Mouse (Mus musculus) MEL (cell line): ENCODE data around the gene Eif4e2. TPM values are rescaled to one million over a fixed set of nuclear protein-coding genes. Genes with fewer than 3 reads are reported as not detected.

Experiments used
- DNase-seq: peaks from one replicate; pipeline ENCODE4 v3.0.0; 2011; ENCODE audit warnings: low read depth, low spot score
- H3K27ac ChIP-seq: 2 replicates; pipeline ENCODE4 v1.5.1; 2012; ENCODE audit warnings: low read depth, mild to moderate bottlenecking, control low read depth, low read length, moderate library complexity; ENCODE audit not compliant: control insufficient read depth
- H3K27me3 ChIP-seq, 2 experiments: fragments of 150-350 bp in 1 of 2; sonication (generic) in 1 of 2; 2 replicates each; pipeline ENCODE4 v1.6.1; 2012; ENCODE audit warnings: low read length in 2 of 2, mild to moderate bottlenecking in 2 of 2, improper control_type of control experiment in 1 of 2, moderate library complexity in 1 of 2; ENCODE audit not compliant: insufficient read depth in 2 of 2, control insufficient read depth in 1 of 2
- H3K36me3 ChIP-seq, 2 experiments: 2 replicates each; pipeline ENCODE4 v1.6.1; 2012 to 2014; ENCODE audit warnings: low read length in 2 of 2, improper control_type of control experiment in 1 of 2, inconsistent platforms in 1 of 2, mild to moderate bottlenecking in 1 of 2; ENCODE audit not compliant: insufficient read depth in 2 of 2, control insufficient read depth in 1 of 2
- H3K4me1 ChIP-seq, 2 experiments: fragments of 150-350 bp in 1 of 2; sonication (generic) in 1 of 2; 2 replicates each; pipeline ENCODE4 v1.6.1; 2012; ENCODE audit warnings: low read length in 2 of 2, improper control_type of control experiment in 1 of 2, mild to moderate bottlenecking in 1 of 2; ENCODE audit not compliant: insufficient read depth in 2 of 2, control insufficient read depth in 1 of 2
- H3K4me3 ChIP-seq, 2 experiments: fragments of 150-350 bp in 1 of 2; sonication (generic) in 1 of 2; 2 replicates each; pipeline ENCODE4 v1.5.1; 2012; ENCODE audit warnings: low read depth in 2 of 2, low read length in 2 of 2, mild to moderate bottlenecking in 2 of 2, moderate library complexity in 2 of 2, control low read depth in 1 of 2, improper control_type of control experiment in 1 of 2; ENCODE audit not compliant: control insufficient read depth in 1 of 2, insufficient read depth in 1 of 2
- H3K79me2 ChIP-seq: 2 replicates; pipeline ENCODE4 v1.6.1; 2012; ENCODE audit warnings: mild to moderate bottlenecking, low read length, moderate library complexity; ENCODE audit not compliant: control insufficient read depth, poor library complexity, insufficient read depth
- H3K9ac ChIP-seq: 2 replicates; pipeline ENCODE4 v1.6.1; 2012; ENCODE audit warnings: low read depth, mild to moderate bottlenecking, control low read depth, low read length, moderate library complexity; ENCODE audit not compliant: control insufficient read depth, poor library complexity, severe bottlenecking
- H3K9me3 ChIP-seq: fragments of 150-350 bp; sonication (generic); replicated peaks from 2 replicates; pipeline ENCODE4 v1.6.1; 2012; ENCODE audit warnings: mild to moderate bottlenecking, low read length, improper control_type of control experiment, moderate library complexity; ENCODE audit not compliant: insufficient read depth
- BHLHE40 ChIP-seq: IDR thresholded peaks from 2 replicates; pipeline ENCODE4 v1.6.1; 2012; ENCODE audit warnings: low read depth, mild to moderate bottlenecking, inconsistent platforms, low read length, improper control_type of control experiment, borderline replicate concordance
- CHD2 ChIP-seq: IDR thresholded peaks from 2 replicates; pipeline ENCODE4 v1.6.1; 2011; ENCODE audit warnings: low read length, improper control_type of control experiment
- ELF1 ChIP-seq: IDR thresholded peaks from 2 replicates; pipeline ENCODE4 v1.6.1; 2014; ENCODE audit warnings: low read depth, mild to moderate bottlenecking, inconsistent platforms, low read length, improper control_type of control experiment, moderate library complexity
- ETS1 ChIP-seq: IDR thresholded peaks from 2 replicates; pipeline ENCODE4 v1.6.1; 2012; ENCODE audit warnings: low read depth, mild to moderate bottlenecking, inconsistent platforms, low read length, improper control_type of control experiment, moderate library complexity
- GABPA ChIP-seq: IDR thresholded peaks from 2 replicates; pipeline ENCODE4 v1.6.1; 2012; ENCODE audit warnings: low read depth, mild to moderate bottlenecking, inconsistent platforms, low read length, improper control_type of control experiment, moderate library complexity
- GATA1 ChIP-seq: IDR thresholded peaks from 2 replicates; pipeline ENCODE4 v1.6.1; 2011; ENCODE audit warnings: low read depth, low read length, improper control_type of control experiment
- HCFC1 ChIP-seq: IDR thresholded peaks from 2 replicates; pipeline ENCODE4 v1.6.1; 2012; ENCODE audit warnings: low read depth, mild to moderate bottlenecking, inconsistent platforms, low read length, improper control_type of control experiment, moderate library complexity
- KAT2A ChIP-seq: conservative IDR thresholded peaks from 2 replicates; pipeline ENCODE4 v1.6.1; 2012; ENCODE audit warnings: low read depth, low read length, improper control_type of control experiment, inconsistent platforms
- MAFK ChIP-seq: IDR thresholded peaks from 2 replicates; pipeline ENCODE4 v1.6.1; 2011; ENCODE audit warnings: low read depth, mild to moderate bottlenecking, low read length, improper control_type of control experiment, borderline replicate concordance
- MAX ChIP-seq: IDR thresholded peaks from 2 replicates; pipeline ENCODE4 v1.6.1; 2011; ENCODE audit warnings: low read length, improper control_type of control experiment
- MAZ ChIP-seq: IDR thresholded peaks from 2 replicates; pipeline ENCODE4 v1.6.1; 2012; ENCODE audit warnings: low read depth, mild to moderate bottlenecking, inconsistent platforms, low read length, improper control_type of control experiment
- MEF2A ChIP-seq: IDR thresholded peaks from 2 replicates; pipeline ENCODE4 v1.6.1; 2014; ENCODE audit warnings: low read depth, mild to moderate bottlenecking, inconsistent platforms, low read length, improper control_type of control experiment; ENCODE audit not compliant: poor library complexity, insufficient replicate concordance, severe bottlenecking; ENCODE audit errors: extremely low read depth
- MYB ChIP-seq: IDR thresholded peaks from 2 replicates; pipeline ENCODE4 v1.6.1; 2011; ENCODE audit warnings: mild to moderate bottlenecking, low read depth, low read length, improper control_type of control experiment
- NELFE ChIP-seq: IDR thresholded peaks from 2 replicates; pipeline ENCODE4 v1.6.1; 2011; ENCODE audit warnings: low read depth, low read length, improper control_type of control experiment
- NRF1 ChIP-seq: IDR thresholded peaks from 2 replicates; pipeline ENCODE4 v1.6.1; 2014; ENCODE audit warnings: low read depth, mild to moderate bottlenecking, inconsistent platforms, low read length, improper control_type of control experiment, moderate library complexity; ENCODE audit not compliant: poor library complexity, insufficient read depth, severe bottlenecking
- POLR2A ChIP-seq, 2 experiments: IDR thresholded peaks; 2 replicates each; pipeline ENCODE4 v1.6.1; 2011 to 2012; ENCODE audit warnings: low read length in 2 of 2, mild to moderate bottlenecking in 2 of 2, control low read depth in 1 of 2, improper control_type of control experiment in 1 of 2, low read depth in 1 of 2, moderate library complexity in 1 of 2; ENCODE audit not compliant: control insufficient read depth in 1 of 2, insufficient read depth in 1 of 2, poor library complexity in 1 of 2
- POLR2AphosphoS5 ChIP-seq: IDR thresholded peaks from 2 replicates; pipeline ENCODE4 v1.6.1; 2012; ENCODE audit warnings: low read depth, borderline replicate concordance, mild to moderate bottlenecking, inconsistent platforms, low read length, moderate library complexity, mixed read lengths
- RAD21 ChIP-seq: IDR thresholded peaks from 2 replicates; pipeline ENCODE4 v1.6.1; 2011; ENCODE audit warnings: mild to moderate bottlenecking, low read depth, low read length, improper control_type of control experiment
- TBP ChIP-seq: IDR thresholded peaks from 2 replicates; pipeline ENCODE4 v1.8.0; 2011; ENCODE audit warnings: low read depth, low read length, improper control_type of control experiment
- TCF12 ChIP-seq: IDR thresholded peaks from 2 replicates; pipeline ENCODE4 v1.6.1; 2014; ENCODE audit warnings: low read depth, mild to moderate bottlenecking, inconsistent platforms, low read length, improper control_type of control experiment, moderate library complexity
- USF2 ChIP-seq, 2 experiments: IDR thresholded peaks; 2 replicates each; pipeline ENCODE4 v1.6.1; 2011 to 2012; ENCODE audit warnings: improper control_type of control experiment in 2 of 2, low read length in 2 of 2, borderline replicate concordance in 1 of 2, inconsistent platforms in 1 of 2, low read depth in 1 of 2, mild to moderate bottlenecking in 1 of 2; ENCODE audit not compliant: insufficient read depth in 1 of 2
- ZC3H11A ChIP-seq: IDR thresholded peaks from 2 replicates; pipeline ENCODE4 v1.6.1; 2012; ENCODE audit warnings: low read depth, mild to moderate bottlenecking, inconsistent platforms, low read length, improper control_type of control experiment
- ZMIZ1 ChIP-seq: IDR thresholded peaks from 2 replicates; pipeline ENCODE4 v1.6.1; 2012; ENCODE audit warnings: low read depth, mild to moderate bottlenecking, inconsistent platforms, low read length, improper control_type of control experiment, moderate library complexity
- ZNF384 ChIP-seq: IDR thresholded peaks from 2 replicates; pipeline ENCODE4 v1.6.1; 2012; ENCODE audit warnings: low read depth, mild to moderate bottlenecking, inconsistent platforms, low read length, improper control_type of control experiment
- polyA plus RNA-seq, 2 experiments: library from polyadenylated mRNA; stranded (reverse) in 1 of 2; unstranded in 1 of 2; fragments of >175 nt in 1 of 2; fragments of >200 nt in 1 of 2; gene quantifications; 2 replicates each; pipeline versions ENCODE4 v1.2.1 to v1.2.4; 2012; ENCODE audit warnings: low replicate concordance in 2 of 2, low read depth in 1 of 2; ENCODE audit not compliant: insufficient read length in 2 of 2, insufficient read depth in 1 of 2, missing spikeins in 1 of 2
- total RNA-seq: library from RNA; depleted of rRNA; stranded (reverse); fragments of 300-350 nt; gene quantifications from 2 replicates; pipeline ENCODE4 v1.2.3, GENCODE M21; 2012

Gene Eif4e2
- total and polyA plus RNA-seq, 3 experiments = 132 to 220 (median 165) TPM

GRCm38 (mm10) chr1:87185526-87185925 lies 28.2 kb upstream of the Eif4e2 start:
- H3K4me3 ChIP-seq = no peak overlapping the region
- TF ChIP-seq BHLHE40 (no peak), ZMIZ1 (no peak), USF2 (IDR thresholded peaks at IDR 0.05; ENCODE audit: borderline replicate concordance in 1 of 2, insufficient read depth in 1 of 2, low read depth in 1 of 2, low read length in 2 of 2) (no peak), MAX (no peak), ZNF384 (no peak), ZC3H11A (no peak), CHD2 (no peak), MYB (no peak), HCFC1 (no peak), NRF1 (no peak), GABPA (no peak), MAZ (no peak), ELF1 (no peak), POLR2A (IDR thresholded peaks at IDR 0.05; ENCODE audit: control insufficient read depth in 1 of 2, insufficient read depth in 1 of 2, low read depth in 1 of 2, low read length in 2 of 2, poor library complexity in 1 of 2) (no peak), RAD21 (no peak), TBP (no peak)
- DNase-seq = no peak
- peaks cover 2 to 5% of the 10 kb centered on the region in 2 experiments; a peak in 3 of 4 replicates for H3K27me3 ChIP-seq
- H3K9ac ChIP-seq = no peak overlapping the region
- no peak overlapping the region for H3K27ac ChIP-seq
- peaks cover 0 to 12% of the 10 kb centered on the region in 2 experiments; a peak in 2 of 4 replicates for H3K36me3 ChIP-seq
- H3K4me1 ChIP-seq = peaks cover 2 to 17% of the 10 kb centered on the region in 2 experiments; a peak in 3 of 4 replicates
- no peaks in the 10 kb centered on the region for H3K79me2 ChIP-seq
- H3K9me3 ChIP-seq = no peaks in the 10 kb centered on the region

- DNase-seq = no peak
- H3K27ac ChIP-seq = no peak overlapping the region
- H3K9me3 ChIP-seq = no peaks in the 10 kb centered on the region
- H3K9ac ChIP-seq = peak overlapping the region; percentile 40; the same call in 1 of the 2 replicates
- H3K79me2 ChIP-seq = no peaks in the 10 kb centered on the region
- H3K4me1 ChIP-seq = peaks cover 0 to 9% of the 10 kb centered on the region in 2 experiments; a peak in 2 of 4 replicates
- H3K27me3 ChIP-seq = peaks cover 5 to 6% of the 10 kb centered on the region in 2 experiments; a peak in 3 of 4 replicates
- H3K36me3 ChIP-seq = peaks cover 0 to 5% of the 10 kb centered on the region in 2 experiments; a peak in 2 of 4 replicates
- peak overlapping the region; percentile 55 to 62 for H3K4me3 ChIP-seq
- no peak for TF ChIP-seq TCF12
- no peak for TF ChIP-seq ETS1
- no peak for TF ChIP-seq NELFE
- no peak for TF ChIP-seq MYB
- no peak for TF ChIP-seq GATA1
- no peak for TF ChIP-seq KAT2A
- no peak for TF ChIP-seq ZNF384
- TF ChIP-seq POLR2AphosphoS5 = no peak
- TF ChIP-seq MAFK = no peak
- TF ChIP-seq MEF2A = no peak
These were observed 27.3 kb upstream of the Eif4e2 start for GRCm38 (mm10) chr1:87186261-87187036.
